8 mouse cellular contexts compared by ENCODE assay signal in genomic region chr2:58711935-58712334, GRCm38 (mm10).
DNase-seq lines count a peak whose midpoint lies in the region; ATAC-seq and TF ChIP-seq lines count a peak whose summit lies in the region.

No protein-coding gene starts in this region.

- no peak overlapping the region for H3K4me2 ChIP-seq in midbrain, embryonic 14.5 days (ENCODE audit: low read length)
- no peak overlapping the region for H3K4me2 ChIP-seq in midbrain, embryonic 16.5 days (ENCODE audit: low read length)
- no peak overlapping the region for H3K4me2 ChIP-seq in forebrain, embryonic 16.5 days (ENCODE audit: low read length)
- H3K4me2 ChIP-seq in heart, postnatal 0 days (ENCODE audit: low read depth, low read length) = no peak overlapping the region; the same call in 1 of the 2 replicates

- no peaks in the 10 kb centered on the region for H3K9me3 ChIP-seq in midbrain, embryonic 14.5 days (ENCODE audit: control insufficient read depth, low read length)
- no peaks in the 10 kb centered on the region for H3K9me3 ChIP-seq in midbrain, embryonic 16.5 days (replicated peaks; ENCODE audit: control insufficient read depth, low read length, poor library complexity, severe bottlenecking)
- H3K9me3 ChIP-seq in forebrain, embryonic 16.5 days (ENCODE audit: control insufficient read depth, low read length) = no peaks in the 10 kb centered on the region
- H3K9me3 ChIP-seq in heart, postnatal 0 days (replicated peaks; ENCODE audit: control insufficient read depth, low read length) = no peaks in the 10 kb centered on the region
- H3K9me3 ChIP-seq in midbrain, embryonic 10.5 days (replicated peaks) = no peaks in the 10 kb centered on the region

- no peak for ATAC-seq in midbrain, embryonic 14.5 days (ENCODE audit: low FRiP score, low TSS enrichment)
- ATAC-seq in midbrain, embryonic 16.5 days = no peak
- peak; percentile 36; the same call in 1 of the 2 replicates for ATAC-seq in forebrain, embryonic 16.5 days
- ATAC-seq in heart, postnatal 0 days (ENCODE audit: insufficient read depth, low read depth) = peak; percentile 66

- no peak overlapping the region for H3K4me3 ChIP-seq in midbrain, embryonic 14.5 days (replicated peaks; ENCODE audit: low read depth, low read length)
- no peak overlapping the region for H3K4me3 ChIP-seq in midbrain, embryonic 16.5 days (ENCODE audit: low read depth, low read length)
- no peak overlapping the region for H3K4me3 ChIP-seq in forebrain, embryonic 16.5 days (replicated peaks; ENCODE audit: low read length)
- no peak overlapping the region for H3K4me3 ChIP-seq in heart, postnatal 0 days (ENCODE audit: low read depth, low read length)
- no peak overlapping the region for H3K4me3 ChIP-seq in midbrain, embryonic 10.5 days

- peak; percentile 38 for DNase-seq in midbrain, embryonic 14.5 days
- peak; percentile 90 for DNase-seq in heart, postnatal 0 days (ENCODE audit: low spot score)
- peak; percentile 36 to 42 for DNase-seq in layer of hippocampus, postnatal 10 days (ENCODE audit: low spot score in 2 of 2)
- peak; percentile 13 for DNase-seq in ovary, postnatal 10 days (ENCODE audit: low spot score)
- DNase-seq in spleen, adult 12 weeks (ENCODE audit: low spot score) = no peak
- DNase-seq in midbrain, embryonic 10.5 days (ENCODE audit: low spot score) = no peak

- H3K27me3 ChIP-seq in midbrain, embryonic 14.5 days (ENCODE audit: control insufficient read depth, insufficient read depth, low read length) = no peaks in the 10 kb centered on the region
- no peaks in the 10 kb centered on the region for H3K27me3 ChIP-seq in midbrain, embryonic 16.5 days (ENCODE audit: control insufficient read depth, insufficient read depth, low read depth, low read length)
- no peaks in the 10 kb centered on the region for H3K27me3 ChIP-seq in forebrain, embryonic 16.5 days (replicated peaks; ENCODE audit: control insufficient read depth, insufficient read depth, low read length)
- H3K27me3 ChIP-seq in heart, postnatal 0 days (ENCODE audit: control insufficient read depth, insufficient read depth, low read length) = no peaks in the 10 kb centered on the region
- no peaks in the 10 kb centered on the region for H3K27me3 ChIP-seq in midbrain, embryonic 10.5 days (ENCODE audit: low read depth, poor library complexity, severe bottlenecking)

- H3K36me3 ChIP-seq in midbrain, embryonic 14.5 days (ENCODE audit: control insufficient read depth, insufficient read depth, low read length) = no peaks in the 10 kb centered on the region
- H3K36me3 ChIP-seq in midbrain, embryonic 16.5 days (ENCODE audit: control insufficient read depth, insufficient read depth, low read length) = no peaks in the 10 kb centered on the region
- no peaks in the 10 kb centered on the region for H3K36me3 ChIP-seq in forebrain, embryonic 16.5 days (ENCODE audit: control insufficient read depth, insufficient read depth)
- H3K36me3 ChIP-seq in heart, postnatal 0 days (replicated peaks; ENCODE audit: control insufficient read depth, insufficient read depth, low read length) = no peaks in the 10 kb centered on the region
- H3K36me3 ChIP-seq in midbrain, embryonic 10.5 days = no peaks in the 10 kb centered on the region

- no peak for TF ChIP-seq EP300 in heart, postnatal 0 days (IDR thresholded peaks at IDR 0.05; ENCODE audit: low read depth)

- no peaks in the 10 kb centered on the region for H3K4me1 ChIP-seq in midbrain, embryonic 14.5 days (ENCODE audit: control insufficient read depth, insufficient read depth, low read length)
- H3K4me1 ChIP-seq in midbrain, embryonic 16.5 days (ENCODE audit: control insufficient read depth, insufficient read depth, low read length) = no peaks in the 10 kb centered on the region
- 0 out of 2 replicates have a peak, but pooled peaks cover 2% of the 10 kb centered on the region for H3K4me1 ChIP-seq in forebrain, embryonic 16.5 days (replicated peaks; ENCODE audit: control insufficient read depth, insufficient read depth, low read length)
- H3K4me1 ChIP-seq in heart, postnatal 0 days (ENCODE audit: control insufficient read depth, insufficient read depth) = peaks cover 21% of the 10 kb centered on the region
- H3K4me1 ChIP-seq in midbrain, embryonic 10.5 days = no peaks in the 10 kb centered on the region

- no peak overlapping the region for H3K9ac ChIP-seq in midbrain, embryonic 14.5 days (replicated peaks; ENCODE audit: low read length)
- H3K9ac ChIP-seq in midbrain, embryonic 16.5 days (ENCODE audit: low read depth, low read length) = no peak overlapping the region
- H3K9ac ChIP-seq in forebrain, embryonic 16.5 days (replicated peaks; ENCODE audit: low read depth, low read length) = no peak overlapping the region
- H3K9ac ChIP-seq in heart, postnatal 0 days (replicated peaks; ENCODE audit: low read depth, low read length) = no peak overlapping the region

- WGBS in midbrain, embryonic 14.5 days = 64% methylated on average over 5 of the region's 5 CpGs
- WGBS in midbrain, embryonic 16.5 days = 62% methylated on average over 5 of the region's 5 CpGs
- 29% methylated on average over 5 of the region's 5 CpGs for WGBS in forebrain, embryonic 16.5 days
- WGBS in heart, postnatal 0 days = 6% methylated on average over 5 of the region's 5 CpGs
- 83% methylated on average over 5 of the region's 5 CpGs for WGBS in midbrain, embryonic 10.5 days

- no peak for TF ChIP-seq CTCF in heart, postnatal 0 days (IDR thresholded peaks at IDR 0.05; ENCODE audit: low read depth)

- no peak overlapping the region for H3K27ac ChIP-seq in midbrain, embryonic 14.5 days (replicated peaks; ENCODE audit: low read depth, low read length)
- no peak overlapping the region for H3K27ac ChIP-seq in midbrain, embryonic 16.5 days (ENCODE audit: low read length)
- no peak overlapping the region for H3K27ac ChIP-seq in forebrain, embryonic 16.5 days (ENCODE audit: low read length)
- peak overlapping the region; percentile 64; the same call in 1 of the 2 replicates for H3K27ac ChIP-seq in heart, postnatal 0 days (ENCODE audit: low read depth)
- H3K27ac ChIP-seq in midbrain, embryonic 10.5 days (replicated peaks) = no peak overlapping the region

Comparison
In these comparisons a context has a peak if more than half of its experiments do, and no peak if none do; other contexts are left out.
1. DNase-seq: peak in midbrain, embryonic 14.5 days (single experiment), heart, postnatal 0 days (single experiment), layer of hippocampus, postnatal 10 days (2 of 2) and ovary, postnatal 10 days (single experiment); none in spleen, adult 12 weeks (single experiment) and midbrain, embryonic 10.5 days (single experiment).
2. ATAC-seq: peak in forebrain, embryonic 16.5 days (single experiment) and heart, postnatal 0 days (single experiment); none in midbrain, embryonic 14.5 days (single experiment) and midbrain, embryonic 16.5 days (single experiment).